Mouse (Mus musculus) v-Abl transformed pro-B cells (cell line): ENCODE results near the gene Ebpl.

Experiments used
- in situ Hi-C, 2 experiments: fragments of 400-800 bp; cut with MboI; formaldehyde crosslinking; loops; one replicate each; pipeline ENCODE4 v1.15.1; 2025; ENCODE audit not compliant: unreplicated experiment in 2 of 2

Gene Ebpl

DNA sequence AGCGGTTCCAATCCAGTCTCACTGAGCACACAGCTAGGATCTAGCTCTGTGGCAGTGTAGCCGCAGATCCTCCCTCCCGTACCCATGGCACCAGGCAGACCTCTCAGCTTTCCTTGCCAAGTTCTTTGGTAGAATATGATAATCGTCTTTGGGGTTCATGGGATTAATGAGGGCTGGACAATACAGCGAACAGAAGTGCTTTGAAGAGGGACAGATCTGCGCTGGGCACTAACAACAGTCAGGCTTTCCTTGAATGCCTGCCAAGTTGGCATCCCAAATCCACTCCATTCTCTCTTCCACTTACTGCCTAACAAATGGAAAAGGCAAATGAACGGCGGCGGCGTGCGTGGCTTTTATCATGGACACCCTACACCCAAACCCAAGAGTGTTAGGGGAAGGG, 29.6 kb downstream of the Ebpl start:
- in situ Hi-C loops: loop anchor here (5.0 to 25.0 kb wide), 5 partner anchors 167 to 1632 kb away; partner anchors contain the start of gene Gucy1b2 (in 2 of the 2)

DNA sequence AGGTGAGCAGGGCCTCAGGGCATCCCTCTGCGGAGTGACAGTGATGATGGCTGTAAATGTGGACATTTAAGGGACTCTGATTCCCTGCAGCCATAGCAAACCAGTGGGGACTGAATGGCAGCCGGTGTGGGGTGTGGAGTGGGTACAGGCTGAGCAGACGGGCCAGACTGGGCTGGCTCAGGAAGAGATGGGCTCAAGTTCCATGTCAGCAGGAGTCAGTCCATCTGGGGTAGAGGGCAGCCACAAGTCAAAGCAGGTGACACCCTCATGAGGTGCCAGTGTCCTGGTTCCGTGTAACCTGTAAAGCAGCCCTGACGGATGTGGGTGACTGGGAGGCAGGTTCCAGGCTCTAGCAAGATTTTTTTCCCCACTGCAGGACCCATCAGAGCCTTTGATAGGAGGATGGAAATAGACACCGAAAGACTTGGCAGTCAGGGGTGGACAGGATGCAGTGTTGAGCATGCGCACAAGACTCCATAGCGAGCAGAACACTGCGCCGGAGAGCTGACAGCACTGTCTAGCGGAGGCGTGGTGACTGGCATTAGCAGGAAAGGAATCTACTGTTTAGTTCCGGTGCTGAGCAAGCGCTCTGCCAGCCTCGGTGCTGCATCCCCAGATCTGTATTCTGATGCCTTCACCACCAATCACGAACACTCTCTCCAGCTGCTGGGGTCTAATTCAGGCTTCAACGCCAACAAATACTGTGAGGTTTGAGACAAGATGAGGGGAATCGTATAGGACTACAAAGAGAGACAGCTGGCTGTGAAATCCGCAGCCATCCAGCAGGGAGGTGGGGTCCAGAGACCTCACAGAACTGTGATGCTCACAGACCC, 32.4 kb downstream of the Ebpl start:
- in situ Hi-C loops: loop anchor here in 1 of 2 experiments (25.0 kb wide), 1 partner anchor 1634 kb away; no protein-coding TSS in a partner anchor

DNA sequence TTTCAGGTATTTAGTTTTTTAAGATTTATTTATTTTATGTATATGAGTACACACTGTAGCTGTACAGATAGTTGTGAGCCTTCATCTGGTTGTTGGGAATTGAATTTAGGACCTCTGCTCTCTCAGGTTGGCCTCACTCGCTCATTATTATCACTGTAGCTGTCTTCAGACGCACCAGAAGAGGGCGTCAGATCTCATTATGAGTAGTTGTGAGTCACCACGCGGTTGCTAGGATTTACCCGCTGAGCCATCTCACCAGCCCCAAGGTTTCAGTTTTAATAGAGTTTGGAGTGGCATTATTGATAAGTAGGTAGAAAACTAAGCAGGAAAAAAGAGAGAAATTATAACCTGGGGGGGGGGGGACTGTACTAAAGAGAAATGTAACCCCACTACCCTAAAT, 33.2 kb downstream of the Ebpl start:
- in situ Hi-C loops: loop anchor here in 1 of 2 experiments (25.0 kb wide), 1 partner anchor 1635 kb away; no protein-coding TSS in a partner anchor

DNA sequence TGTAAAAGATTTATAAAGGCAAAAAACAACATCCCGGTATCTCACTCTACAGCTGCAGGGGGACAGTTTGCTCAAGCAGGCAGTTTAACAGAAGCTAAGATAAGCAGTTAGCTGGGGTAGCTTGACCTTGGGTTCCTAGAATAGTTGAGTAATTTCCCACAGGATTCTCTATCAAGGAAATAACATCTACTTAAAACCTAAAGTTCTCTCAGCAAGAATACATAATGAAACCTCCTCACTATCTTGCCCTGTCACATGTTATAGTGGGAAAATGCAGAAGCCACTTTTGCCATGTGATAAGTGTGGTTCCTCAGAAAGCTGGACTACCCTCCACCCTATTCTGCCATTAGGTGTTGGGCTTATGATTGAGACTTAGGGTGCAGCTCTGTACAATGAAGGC, 37.5 kb downstream of the Ebpl start:
- in situ Hi-C loops: no loop called here

DNA sequence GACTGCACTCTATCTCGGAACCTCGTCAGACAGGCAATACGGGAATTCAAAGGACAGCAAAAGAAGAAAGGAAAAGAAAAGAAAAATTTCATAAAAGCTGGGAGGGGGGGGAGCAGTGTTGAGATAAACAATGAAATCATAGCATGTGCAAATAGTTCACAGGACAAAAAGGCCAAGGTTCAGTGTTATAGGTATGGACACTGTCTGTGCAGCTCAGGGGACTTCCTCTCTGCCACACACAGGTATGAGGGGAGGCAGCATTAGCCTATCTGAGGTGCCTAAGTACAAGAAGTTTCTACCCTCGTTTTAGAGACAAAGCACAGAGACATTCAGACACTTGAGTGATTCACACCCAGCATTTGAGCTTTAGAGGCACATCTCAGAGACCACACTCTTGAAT, 39.0 kb downstream of the Ebpl start:
- in situ Hi-C loops: no loop called here

DNA sequence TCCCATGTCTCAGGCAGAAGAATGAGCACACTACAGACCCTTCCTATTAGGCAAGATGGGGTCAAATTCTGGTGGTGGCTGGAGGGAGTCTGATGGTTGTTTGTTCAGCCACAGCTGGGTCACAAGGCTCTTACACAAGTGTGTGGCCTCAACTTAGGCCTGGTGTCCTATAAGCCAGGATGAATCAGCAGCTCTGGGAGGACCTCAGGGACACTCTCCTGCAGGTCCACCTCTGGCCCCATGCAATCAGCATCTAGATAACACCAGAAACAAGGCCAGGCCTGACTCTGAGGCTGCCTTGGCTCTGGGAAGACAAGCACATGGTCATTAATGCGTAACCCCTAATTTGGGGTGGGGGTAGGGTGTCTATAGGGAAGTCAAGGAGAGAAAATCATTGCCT, 39.5 kb downstream of the Ebpl start:
- in situ Hi-C loops: no loop called here

DNA sequence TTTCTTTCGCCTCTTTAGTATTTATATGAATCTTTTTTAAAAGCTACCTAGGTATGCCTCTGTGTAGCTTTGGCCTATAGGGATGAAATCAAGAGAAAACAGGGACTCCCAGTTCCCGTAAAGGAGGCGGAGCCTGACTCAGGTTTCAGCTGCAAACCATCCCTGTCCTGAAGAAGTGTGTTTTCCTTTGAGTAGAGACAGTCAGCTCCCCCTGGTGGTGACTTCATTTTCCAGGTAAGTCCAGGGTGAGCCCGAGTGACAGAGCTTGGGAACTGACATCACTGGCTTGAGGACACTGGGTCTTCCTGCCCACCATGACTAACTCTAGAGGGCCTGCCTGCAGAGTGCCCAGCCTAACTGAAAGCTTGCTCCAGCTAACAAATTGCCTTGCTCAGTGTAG, 43.4 kb downstream of the Ebpl start:
- in situ Hi-C loops: no loop called here

DNA sequence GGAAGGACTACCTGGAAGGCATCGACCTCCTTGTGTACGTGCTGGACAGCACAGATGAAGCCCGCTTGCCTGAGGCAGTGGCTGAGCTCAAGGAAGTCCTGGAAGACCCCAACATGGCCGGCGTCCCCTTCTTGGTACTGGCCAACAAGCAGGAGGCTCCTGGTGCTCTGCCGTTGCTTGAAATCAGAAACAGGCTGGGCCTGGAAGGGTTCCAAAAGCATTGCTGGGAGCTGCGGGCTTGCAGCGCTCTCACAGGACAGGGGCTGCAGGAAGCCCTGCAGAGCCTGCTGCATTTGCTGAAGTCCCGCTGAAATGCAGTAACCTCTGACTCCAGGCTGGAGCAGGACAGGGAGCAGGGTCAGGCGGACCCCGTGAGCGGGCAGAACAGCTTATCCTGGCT, 49.3 kb downstream of the Ebpl start:
- in situ Hi-C loops: no loop called here

DNA sequence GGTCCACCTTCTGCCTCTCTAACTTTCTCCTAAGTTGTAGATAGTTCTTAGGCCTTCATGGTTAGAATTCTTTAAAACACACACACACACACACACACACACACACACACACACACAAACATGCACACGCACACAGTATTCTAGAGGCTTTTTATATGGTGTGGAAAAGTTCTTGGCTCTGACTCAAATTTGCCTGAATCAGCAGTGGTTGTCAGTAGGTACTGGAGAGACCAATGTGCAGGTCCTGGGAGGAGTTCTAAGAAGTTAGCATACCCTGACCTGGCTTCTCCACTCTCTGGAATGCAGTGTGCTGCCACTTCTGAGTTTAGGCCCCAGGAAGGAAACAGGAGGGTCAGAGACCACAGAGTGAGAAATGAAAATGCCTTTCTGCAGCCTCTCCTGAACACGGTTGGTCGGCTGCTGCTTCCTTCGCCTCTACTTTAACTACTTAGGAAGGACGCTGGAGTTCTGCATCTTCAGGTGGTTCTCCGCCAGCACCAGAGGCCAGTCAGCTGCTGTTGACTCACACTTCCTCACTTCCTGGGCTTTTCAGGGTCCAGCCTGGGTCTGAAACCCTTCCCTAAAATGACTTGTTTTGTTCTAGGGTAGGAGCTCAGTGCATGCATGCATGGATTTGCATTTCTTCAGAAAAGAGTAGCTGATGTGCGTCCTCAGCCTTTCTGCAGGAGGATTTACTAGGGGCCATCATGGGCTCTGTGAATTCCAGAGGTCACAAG, 50.0 kb downstream of the Ebpl start:
- in situ Hi-C loops: no loop called here

DNA sequence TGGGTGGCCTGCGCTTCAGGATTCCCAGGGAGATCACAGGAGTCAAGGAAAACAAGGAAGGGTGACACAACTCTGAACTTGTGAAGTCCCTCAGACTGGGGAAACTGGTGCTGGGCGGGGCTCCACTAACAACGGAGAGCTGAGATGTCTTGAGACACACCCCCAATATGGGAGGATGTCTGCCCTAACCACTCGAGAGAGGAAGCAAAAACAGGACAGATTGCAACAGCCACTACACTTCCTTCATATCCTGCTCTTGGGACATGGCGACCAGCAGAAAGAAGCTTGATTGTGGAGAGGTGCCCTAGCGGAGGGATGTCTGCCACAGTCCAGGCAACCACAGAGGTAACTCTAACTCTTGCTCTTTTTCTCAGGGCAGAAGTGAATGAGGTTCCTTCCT, 50.6 kb downstream of the Ebpl start, which contains the start of gene Arl11:
Gene Arl11, plus strand, starts transcription at position 161 of the 400 bp plus-strand sequence.
- in situ Hi-C loops: no loop called here

DNA sequence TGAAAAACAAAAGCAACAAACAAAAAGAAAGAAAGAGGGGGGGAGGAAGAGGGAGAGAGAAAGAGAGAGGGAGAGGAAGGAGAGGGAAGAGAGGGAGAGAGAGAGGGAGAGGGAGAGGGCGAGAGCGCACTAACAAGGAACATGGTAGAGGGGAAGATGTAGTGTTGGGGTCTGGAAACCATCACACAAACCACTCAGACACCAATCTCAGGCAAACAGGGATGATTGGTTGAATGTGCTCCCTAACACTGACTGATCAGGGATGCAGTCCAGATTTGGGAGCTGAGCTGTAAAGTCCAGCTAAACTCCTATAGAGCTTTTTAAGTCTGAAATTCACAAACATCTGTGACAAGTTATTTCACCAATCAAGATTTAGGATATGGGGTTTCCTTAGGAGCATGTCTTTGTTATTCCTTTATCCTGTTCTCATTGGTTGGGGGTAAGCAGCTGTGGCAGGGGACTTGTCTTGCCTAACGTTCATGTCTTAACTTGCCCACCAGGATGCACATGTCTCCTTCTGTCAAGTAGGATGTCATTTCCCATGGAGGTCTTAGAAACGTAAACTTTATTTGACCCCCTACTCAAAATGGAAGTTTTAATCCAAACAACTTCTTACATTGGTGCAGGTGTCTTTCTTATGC, 56.1 kb downstream of the Ebpl start:
- in situ Hi-C loops: no loop called here

DNA sequence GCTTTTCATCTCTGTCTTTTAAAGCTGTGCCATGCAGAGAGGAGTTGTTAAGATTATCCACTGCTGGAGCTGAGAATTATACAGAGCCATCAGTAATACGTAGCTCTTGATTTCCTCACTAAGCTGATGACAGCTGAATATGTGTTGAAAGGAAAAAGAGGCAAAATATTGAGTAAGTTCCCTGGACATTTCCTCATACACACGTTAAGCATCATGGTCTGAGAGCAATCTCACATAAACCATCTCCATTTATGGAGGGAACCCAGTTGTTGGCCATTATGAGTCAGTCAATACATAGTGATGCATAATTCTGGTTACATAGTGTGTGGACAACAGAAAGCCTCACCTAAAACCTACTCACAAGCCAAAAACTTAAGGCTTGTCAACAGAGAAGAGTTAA, 57.8 kb downstream of the Ebpl start:
- in situ Hi-C loops: no loop called here

DNA sequence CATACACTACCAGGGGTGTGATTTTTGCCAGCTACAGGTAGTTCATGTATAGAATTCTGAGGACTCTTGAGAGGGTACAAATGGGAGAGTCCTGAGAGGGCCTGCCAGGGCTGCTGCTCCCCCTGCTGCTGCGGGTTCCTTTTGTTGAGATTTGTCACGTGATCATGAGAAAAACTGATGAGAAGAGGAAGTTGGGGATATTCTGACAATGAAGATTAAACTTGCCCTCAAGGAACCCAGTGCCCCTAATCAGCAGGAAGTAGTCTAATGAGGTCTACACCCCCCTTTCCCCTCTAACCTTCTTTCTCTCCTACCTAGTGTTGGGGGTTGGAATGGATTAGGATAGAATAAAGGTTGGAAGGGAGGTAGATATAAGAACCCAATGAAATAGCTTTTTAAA, 58.9 kb downstream of the Ebpl start:
- in situ Hi-C loops: no loop called here

DNA sequence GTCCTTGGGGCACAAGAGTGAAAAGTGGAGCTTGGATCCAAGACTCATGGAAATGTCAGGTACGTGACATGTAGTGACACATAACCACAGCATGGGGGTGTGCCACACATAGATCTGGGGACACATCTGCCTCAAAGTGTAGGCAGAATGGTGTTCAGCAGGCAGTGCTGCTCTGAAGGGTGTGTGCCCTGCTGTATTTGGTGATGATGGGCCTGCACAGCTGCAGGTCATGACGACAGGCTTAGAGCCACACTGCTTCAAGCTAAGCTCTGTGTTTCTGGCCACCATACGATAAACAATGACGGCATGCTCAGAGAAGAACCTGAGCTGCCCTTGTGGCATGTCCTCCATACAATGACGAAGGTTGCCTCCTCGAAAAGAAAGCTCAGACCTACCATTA, 60.4 kb downstream of the Ebpl start:
- in situ Hi-C loops: loop anchor here (5.0 to 25.0 kb wide), 4 partner anchors 185 to 1688 kb away; no protein-coding TSS in a partner anchor

DNA sequence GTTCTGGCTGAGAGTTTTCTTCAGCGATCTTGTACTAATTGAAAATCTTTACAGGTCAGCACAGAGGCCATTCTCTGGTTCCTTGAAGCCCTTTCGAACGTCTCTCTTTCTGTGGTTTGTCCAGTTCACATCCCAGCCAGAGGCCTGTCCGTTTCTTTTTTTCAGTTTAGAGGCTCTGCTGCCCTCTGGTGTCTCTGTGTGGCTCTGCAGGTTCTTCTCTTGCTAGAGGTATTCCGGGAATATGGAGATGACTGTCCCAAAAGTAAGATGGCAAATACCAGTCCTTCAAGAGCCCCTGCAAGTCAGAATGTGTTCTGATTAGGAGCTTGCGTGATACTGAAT, 65.5 kb downstream of the Ebpl start:
- in situ Hi-C loops: loop anchor here (5.0 to 25.0 kb wide), 4 partner anchors 180 to 1682 kb away; no protein-coding TSS in a partner anchor

DNA sequence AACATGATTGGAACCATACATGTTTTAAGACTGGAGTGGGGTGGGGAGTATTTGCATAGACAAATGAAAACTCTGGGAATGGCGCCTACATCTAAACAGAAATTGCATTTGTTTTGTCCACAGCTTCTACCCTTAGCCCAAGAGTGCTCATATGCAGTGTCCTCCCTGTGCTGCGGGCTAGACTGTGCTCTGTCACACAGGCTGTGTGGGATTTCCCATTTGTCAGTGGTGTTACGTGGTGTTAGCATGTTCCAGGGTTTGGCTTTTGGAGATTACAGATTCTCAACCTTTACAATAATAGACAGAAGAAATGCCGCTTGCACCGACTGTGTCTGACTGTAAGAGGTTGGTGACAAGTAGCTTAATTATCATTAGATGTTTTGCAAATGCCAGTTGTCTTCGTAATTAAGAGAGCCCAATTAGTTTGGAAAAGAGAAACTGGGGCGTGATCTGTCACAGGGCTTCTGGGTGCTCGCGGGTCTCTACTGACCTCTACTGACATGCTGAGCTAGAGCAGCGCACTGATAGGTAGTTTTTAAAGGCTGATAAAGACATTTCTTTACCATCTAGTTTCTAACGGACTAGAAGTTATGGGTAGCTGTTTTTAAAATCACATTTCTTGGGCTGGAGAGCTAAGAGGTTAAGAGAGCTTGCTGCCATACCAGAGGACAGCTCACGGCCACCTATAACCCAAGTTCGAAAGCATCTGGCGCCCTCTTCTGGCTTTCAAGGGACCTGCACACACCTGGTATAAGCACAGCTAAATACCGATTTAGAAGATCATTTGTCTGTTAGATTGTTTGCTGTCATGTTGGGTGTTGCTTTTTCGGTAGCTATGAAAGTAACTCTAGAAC, 66.1 kb downstream of the Ebpl start:
- in situ Hi-C loops: loop anchor here (5.0 to 25.0 kb wide), 4 partner anchors 179 to 1682 kb away; no protein-coding TSS in a partner anchor

DNA sequence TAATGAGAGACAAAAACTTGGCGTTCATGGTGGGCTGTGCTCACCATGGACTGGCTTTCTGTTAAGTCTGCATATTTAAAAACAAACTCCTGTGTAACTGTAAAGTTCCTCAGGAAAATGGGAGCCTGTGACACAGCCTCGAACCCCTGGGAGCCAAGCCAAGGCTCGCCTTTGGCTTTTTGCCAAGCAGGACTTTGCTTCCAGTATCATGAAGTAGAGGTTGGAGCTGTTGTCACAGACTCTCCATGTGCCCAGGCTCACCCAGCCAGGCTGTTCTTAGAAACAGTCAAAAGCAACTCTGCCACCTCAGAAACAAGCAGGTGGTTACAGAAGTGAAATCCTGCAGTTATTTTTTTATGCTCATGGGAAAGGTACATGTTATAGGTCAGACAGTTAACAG, 69.6 kb downstream of the Ebpl start:
- in situ Hi-C loops: loop anchor here (5.0 to 25.0 kb wide), 4 partner anchors 176 to 1678 kb away; no protein-coding TSS in a partner anchor

DNA sequence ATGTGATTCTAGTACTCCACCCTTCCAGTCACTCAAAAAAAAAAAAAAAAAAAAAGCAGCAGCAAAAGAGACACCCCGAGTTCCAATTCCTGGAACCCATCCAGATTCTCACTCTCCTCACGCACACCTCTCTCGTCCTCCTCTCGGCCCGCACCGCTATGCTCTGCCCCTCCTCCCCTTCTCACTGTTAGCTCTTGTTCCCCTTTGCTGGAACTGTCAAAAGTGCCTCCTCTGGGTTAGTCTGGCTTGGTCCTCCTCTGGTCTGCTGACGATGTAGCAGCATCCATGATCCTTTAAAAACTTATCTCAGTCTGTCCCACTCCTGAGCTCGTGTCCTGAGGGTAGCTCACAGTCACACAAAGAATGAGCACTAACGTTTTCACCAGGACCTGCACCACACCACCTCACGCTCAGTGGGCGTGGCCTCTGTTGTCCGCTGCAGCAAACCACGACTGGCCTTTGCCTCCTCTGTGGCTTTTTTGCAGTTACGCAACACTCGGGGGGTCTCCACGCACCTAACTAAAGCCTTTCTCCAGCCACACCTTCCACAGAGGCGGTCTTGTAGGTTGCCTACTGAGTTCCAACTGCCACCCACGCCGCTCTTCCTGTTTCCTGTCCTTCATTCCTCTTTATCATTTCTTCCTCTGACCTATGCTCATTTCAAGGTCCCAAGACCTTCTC, 71.5 kb downstream of the Ebpl start:
- in situ Hi-C loops: loop anchor here in 1 of 2 experiments (25.0 kb wide), 1 partner anchor 1676 kb away; no protein-coding TSS in a partner anchor
